Mouse (Mus musculus): ENCODE measurements around the gene Rnf224.
A peak's percentile ranks its signal among the peaks of the same experiment; 100 is the strongest.

- TF ChIP-seq CTCF (IDR thresholded peaks at IDR 0.05 in 2 of 3, conservative IDR thresholded peaks at IDR 0.05 in 1 of 3; ENCODE audit: control insufficient read depth in 1 of 3, insufficient read depth in 1 of 3, low read depth in 2 of 3, low read length in 3 of 3, poor library complexity in 1 of 3, severe bottlenecking in 1 of 3) = peak; percentile 72 to 96 (median 93)
- TF ChIP-seq CHD1 (IDR thresholded peaks at IDR 0.05; ENCODE audit: low read depth, low read length) = no peak
- no peak for TF ChIP-seq GATA1 (IDR thresholded peaks at IDR 0.05; ENCODE audit: low read depth, low read length)
- peak in 1 of 2 experiments; percentile 35; a peak in 1 of 4 replicates for TF ChIP-seq POLR2A (IDR thresholded peaks at IDR 0.05; ENCODE audit: control insufficient read depth in 1 of 2, insufficient read depth in 1 of 2, low read depth in 1 of 2, low read length in 2 of 2, poor library complexity in 1 of 2)
- no peak for TF ChIP-seq E2F4 (IDR thresholded peaks at IDR 0.05; ENCODE audit: borderline replicate concordance, low read depth, low read length)
- no peak for TF ChIP-seq CHD2 (IDR thresholded peaks at IDR 0.05; ENCODE audit: low read length)
- no peak; a peak in 1 of 4 replicates for TF ChIP-seq EP300 (IDR thresholded peaks at IDR 0.05; ENCODE audit: low read depth in 1 of 2, low read length in 2 of 2)
- peak; percentile 61 for TF ChIP-seq MAX (IDR thresholded peaks at IDR 0.05; ENCODE audit: low read length)
- no peak for TF ChIP-seq MYB (IDR thresholded peaks at IDR 0.05; ENCODE audit: low read depth, low read length)
- no peak for TF ChIP-seq MEF2A (IDR thresholded peaks at IDR 0.05; ENCODE audit: extremely low read depth, insufficient replicate concordance, low read depth, low read length, poor library complexity, severe bottlenecking)
- TF ChIP-seq BHLHE40 (IDR thresholded peaks at IDR 0.05; ENCODE audit: borderline replicate concordance, low read depth, low read length) = 0 out of 2 replicates have a peak, but pooled peaks have one; percentile 55
- no peak for TF ChIP-seq USF1 (IDR thresholded peaks at IDR 0.05; ENCODE audit: low read depth, low read length)
- peak; percentile 59 for TF ChIP-seq RAD21 (IDR thresholded peaks at IDR 0.05; ENCODE audit: low read depth, low read length)
- no peak for TF ChIP-seq ZKSCAN1 (IDR thresholded peaks at IDR 0.05; ENCODE audit: low read depth, low read length)
Observed at GRCm38 (mm10) chr2:25228431-25228889, 8.1 kb downstream of the Rnf224 start.
